Mouse (Mus musculus) gastrocnemius, adult 2 months (tissue): ENCODE results near the gene 1700001C19Rik. TPM values are rescaled to one million over a fixed set of nuclear protein-coding genes. Genes with fewer than 3 reads are reported as not detected.

Source experiments
- DNase-seq: peaks from one replicate; pipeline ENCODE4 v3.0.0; 2022
- H3K27ac ChIP-seq: fragments of 200-600 bp; 2 replicates; pipeline ENCODE4 v1.8.1; 2022; ENCODE audit warnings: mild to moderate bottlenecking
- H3K4me3 ChIP-seq: fragments of 200-600 bp; 2 replicates; pipeline ENCODE4 v1.8.1; 2022; ENCODE audit warnings: mild to moderate bottlenecking, moderate library complexity
- CTCF ChIP-seq: fragments of 200-600 bp; IDR thresholded peaks from 2 replicates; pipeline ENCODE4 v1.8.1; 2022; ENCODE audit warnings: antibody characterized with exemption, mild to moderate bottlenecking, moderate library complexity
- intact Hi-C: fragments of 180-260 bp; cut with DNase I; formaldehyde crosslinking; loops from one replicate; pipeline ENCODE4 v1.15.1; 2025
- total RNA-seq, 2 experiments: library from RNA; stranded (reverse); gene quantifications; 2 replicates each; pipeline ENCODE4 v1.2.3; 2021

Gene 1700001C19Rik
- total RNA-seq, 2 experiments from 2014 or later, result not detected

GRCm38 (mm10) chr17:47376779-47377280 lies 60.3 kb downstream of the 1700001C19Rik start:
- no peak for TF ChIP-seq CTCF
- Histone ChIP-seq H3K4me3 (no peak overlapping the region), H3K27ac (no peak overlapping the region)
- DNase-seq, result no peak
- intact Hi-C loops, result no loop called here

GRCm38 (mm10) chr17:47373991-47374390 lies 63.2 kb downstream of the 1700001C19Rik start:
- DNase-seq, result no peak
- intact Hi-C loops, result no loop called here
- Histone ChIP-seq H3K4me3 (no peak overlapping the region), H3K27ac (no peak overlapping the region)
- no peak for TF ChIP-seq CTCF

DNA sequence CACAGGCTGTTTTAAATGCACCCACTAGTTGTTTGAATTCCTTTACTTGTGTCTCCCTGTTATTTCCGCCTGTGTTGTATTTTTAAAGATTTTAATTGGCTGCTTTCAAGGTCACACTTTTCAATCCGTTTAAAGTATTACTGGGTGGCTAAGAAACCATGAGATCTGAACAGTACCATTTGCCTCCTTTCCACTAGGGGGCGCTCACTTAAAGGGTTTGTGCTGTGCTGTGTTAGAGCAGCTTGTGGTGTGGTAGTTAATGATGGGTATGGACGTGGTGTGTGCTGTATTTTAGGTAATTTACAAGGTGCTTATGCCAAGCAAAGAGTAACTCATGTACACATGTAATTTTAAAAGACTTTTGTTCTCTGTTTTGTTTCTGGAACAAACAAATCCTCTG lies 65.7 kb downstream of the 1700001C19Rik start:
- intact Hi-C loops, result no loop called here
- DNase-seq, result peak; percentile 54
- peak; percentile 79 for TF ChIP-seq CTCF
- no peak overlapping the region for H3K4me3 ChIP-seq
- no peak overlapping the region for H3K27ac ChIP-seq

GRCm38 (mm10) chr17:47369087-47369443 lies 68.1 kb downstream of the 1700001C19Rik start:
- intact Hi-C loops, result loop anchor here (10.0 kb wide), 1 partner anchor 326 kb away; the partner anchor contains the start of genes Gm21981 and Prickle4
- H3K27ac ChIP-seq, result peak overlapping the region; percentile 85
- DNase-seq, result peak; percentile 37
- peak overlapping the region; percentile 96 for H3K4me3 ChIP-seq
- no peak for TF ChIP-seq CTCF

DNA sequence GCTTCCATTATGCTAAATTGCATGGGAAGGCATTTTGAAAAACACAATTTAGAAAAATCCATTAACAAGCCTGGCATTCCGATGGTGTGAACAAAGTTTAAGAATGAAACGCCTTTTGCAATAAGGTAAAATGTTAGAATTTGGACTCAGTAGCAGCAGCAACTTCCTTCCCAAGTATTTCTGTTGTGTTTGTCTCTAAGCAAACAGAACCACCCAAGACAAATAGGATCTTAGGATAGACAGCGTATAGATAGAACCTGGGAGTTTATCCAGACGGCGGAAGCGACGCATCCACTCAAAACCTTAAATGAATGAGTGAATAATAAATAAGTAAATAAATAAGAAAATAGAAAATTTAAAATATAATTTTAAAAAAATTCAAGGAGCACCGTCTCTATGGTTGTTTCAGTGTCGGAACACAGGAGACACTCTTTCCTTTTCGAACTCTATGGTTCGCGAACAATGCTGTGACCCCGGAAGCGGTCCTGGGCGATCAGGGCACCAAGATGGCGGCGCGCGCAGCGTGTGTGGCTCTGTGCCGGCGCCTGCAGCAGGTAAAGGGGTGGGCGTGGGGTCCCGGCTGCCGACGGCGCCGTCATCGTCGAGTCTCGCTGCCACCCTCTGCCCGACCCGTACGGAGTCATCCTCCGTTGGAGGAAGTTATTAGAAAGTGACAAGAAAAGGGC lies 68.6 kb downstream of the 1700001C19Rik start, which contains the start of gene Mrps10:
Mrps10 (plus strand) TSS at position 487 of the 686 bp plus-strand sequence.
- H3K4me3 ChIP-seq, result peak within 1 kb of the TSS; percentile 96
- intact Hi-C loops, result loop anchor here (10.0 kb wide), 1 partner anchor 326 kb away; the partner anchor contains the start of genes Gm21981 and Prickle4
- 0 out of 2 replicates have a peak, but pooled peaks have one; percentile 4 for TF ChIP-seq CTCF
- H3K27ac ChIP-seq, result peak within 1 kb of the TSS; percentile 85
- peak; percentile 91 for DNase-seq

Other genes starting within 250 kb of the 1700001C19Rik start
- 10 to 100 TPM; 31.5 to 33.2 TPM for gene Mrps10, start 68.5 kb downstream of the 1700001C19Rik start, total RNA-seq
- under 1 TPM; 0.54 to 0.78 TPM for gene Guca1b, start 52.0 kb downstream of the 1700001C19Rik start, total RNA-seq
- gene Guca1a, start 36.8 kb downstream of the 1700001C19Rik start, total RNA-seq, result not detected
- under 1 TPM; 0.23 to 0.45 TPM for gene AI661453, start 761 bp downstream of the 1700001C19Rik start, total RNA-seq
- gene Taf8, start 64.9 kb upstream of the 1700001C19Rik start, total RNA-seq, result 10 to 100 TPM; 13.0 to 14.1 TPM
- gene Ccnd3, start 67.7 kb upstream of the 1700001C19Rik start, total RNA-seq, result 10 to 100 TPM; 18.7 to 25.8 TPM
- 10 to 100 TPM; 14.2 to 16.0 TPM for gene Bysl, start 174.1 kb upstream of the 1700001C19Rik start, total RNA-seq
- 10 to 100 TPM; 17.9 to 18.3 TPM for gene Med20, start 174.2 kb upstream of the 1700001C19Rik start, total RNA-seq
- 1 to 10 TPM in 1 of 2 experiments, under 1 TPM in 1; 0.82 to 2.4 TPM for gene Gm20517, start 174.2 kb upstream of the 1700001C19Rik start, total RNA-seq
- 1 to 10 TPM; 3.1 to 4.5 TPM for gene Usp49, start 193.3 kb upstream of the 1700001C19Rik start, total RNA-seq